Mouse (Mus musculus): Measurements from ENCODE around the gene Usb1.

- no peak for TF ChIP-seq CTCF (conservative IDR thresholded peaks at IDR 0.05; ENCODE audit: low read length)
- no peak for TF ChIP-seq POU5F1 (IDR thresholded peaks at IDR 0.05; ENCODE audit: borderline replicate concordance, low read length)
- TF ChIP-seq NANOG (IDR thresholded peaks at IDR 0.05; ENCODE audit: borderline replicate concordance, low read length) = no peak
Measured at GRCm38 (mm10) chr8:95358550-95359411, 26.7 kb downstream of the Usb1 start.
